Mouse (Mus musculus) thymus, adult 2 months (tissue): Measurements from ENCODE around the gene Smc6.

Source experiments
- CTCF ChIP-seq: fragments of 200-500 bp; IDR thresholded peaks from 2 replicates; pipeline ENCODE4 v1.5.1; 2012; ENCODE audit warnings: mild to moderate bottlenecking, control low read depth, low read length, moderate library complexity, borderline replicate concordance; ENCODE audit not compliant: control insufficient read depth, poor library complexity, insufficient read depth; ENCODE audit errors: extremely low read depth
- POLR2A ChIP-seq: fragments of 200-500 bp; IDR thresholded peaks from 2 replicates; pipeline ENCODE4 v1.6.1; 2012; ENCODE audit warnings: mild to moderate bottlenecking, low read length, control low read depth, moderate library complexity; ENCODE audit not compliant: control insufficient read depth, poor library complexity, insufficient read depth; ENCODE audit errors: extremely low read depth

- no peak for TF ChIP-seq POLR2A
- no peak for TF ChIP-seq CTCF
Measured at GRCm38 (mm10) chr12:11311106-11311505, 45.4 kb downstream of the Smc6 start.
